ENCODE assay signal across 21 mouse cellular contexts in genomic region chr15:34775714-34776113, GRCm38 (mm10).
DNase-seq lines count a peak whose midpoint lies in the region; ATAC-seq lines count a peak whose summit lies in the region.
"Had no signal": no experiment of that assay in that cellular context is flagged by ENCODE, and none has a peak within 500 bp of the region (broad histone marks: within the 10 kb centered on the region; RNA-seq: fewer than 3 reads in every experiment).

No protein-coding gene starts in this region.

- DNase-seq in thymus, postnatal 4 days: peak; percentile 17
- no peak for DNase-seq in thymus, postnatal 0 days (ENCODE audit: low spot score)
- peak; percentile 13 for DNase-seq in MEL-GATA-1-ER (ENCODE audit: extremely low read depth, low read depth)
- no peak for DNase-seq in embryo, embryonic 10.5 days (ENCODE audit: low spot score)
- no peak for DNase-seq in heart, adult 9 months (ENCODE audit: low spot score in 2 of 2)
- DNase-seq: adrenal gland, postnatal 25 days; cerebellum, adult 2 months; cerebellum, postnatal 14 days; gastrocnemius, postnatal 10 days; kidney, adult 11 months; kidney, postnatal 14 days; liver, embryonic 13.5 days; lung, adult 2 months; midbrain, embryonic 14.5 days; retina, postnatal 1 day; right cerebral cortex, postnatal 14 days; thymus, adult 18-20 months; thymus, postnatal 36 days had no signal

- ATAC-seq in hematopoietic stem cell, adult 5-6 weeks (replicated peaks in 1 of 2; ENCODE audit: insufficient read depth in 1 of 2, low FRiP score in 2 of 2, low TSS enrichment in 1 of 2, low read depth in 1 of 2, poor library complexity in 2 of 2, severe bottlenecking in 2 of 2): peak; percentile 53 to 64
- no peak for ATAC-seq in erythroid progenitor cell, adult 5-6 weeks (replicated peaks; ENCODE audit: low FRiP score, poor library complexity, severe bottlenecking)
- ATAC-seq: inflammation-experienced regulatory T-cells, adult 6 months had no signal

Comparison
In these comparisons a context has a peak if more than half of its experiments do, and no peak if none do; other contexts are left out.
1. DNase-seq: peak in thymus, postnatal 4 days (single experiment) and MEL-GATA-1-ER (single experiment); none in thymus, postnatal 0 days (single experiment), embryo, embryonic 10.5 days (single experiment) and heart, adult 9 months (0 of 2).